Mouse (Mus musculus): ENCODE data around the gene Gm4559. TPM values are rescaled to one million over a fixed set of nuclear protein-coding genes. Genes with fewer than 3 reads are reported as not detected.
"Not testable (repeated sequence)": the region's sequence is repeated elsewhere in the genome, so short reads cannot be mapped to it uniquely, and the experiment has no call there.

Gene Gm4559
- total RNA-seq (2021): not detected

DNA sequence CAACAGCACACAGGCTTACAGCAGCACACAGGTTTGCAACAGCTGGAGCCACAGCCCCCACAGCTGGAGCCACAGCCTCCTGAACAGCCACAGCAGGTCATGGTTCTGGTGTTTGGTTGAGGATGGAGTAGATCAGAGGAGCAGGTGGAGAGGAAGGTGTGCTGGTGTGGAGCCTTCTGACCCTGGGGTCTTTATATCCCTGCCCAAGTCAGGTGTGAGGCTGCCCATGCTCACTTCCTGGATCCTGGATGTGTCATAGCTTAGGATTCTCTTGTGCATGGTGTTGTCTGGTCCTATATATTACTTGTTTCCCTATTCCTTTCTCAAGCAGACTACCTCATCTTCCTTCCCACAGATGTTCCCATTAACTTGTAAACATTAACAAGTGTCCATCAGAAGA, at the start of gene Gm4559:
Gene Gm4559 (minus strand): TSS at position 101 of the 400 bp plus-strand sequence.
- DNase-seq; intact Hi-C loops (cut with DNase I): not testable (repeated sequence)

DNA sequence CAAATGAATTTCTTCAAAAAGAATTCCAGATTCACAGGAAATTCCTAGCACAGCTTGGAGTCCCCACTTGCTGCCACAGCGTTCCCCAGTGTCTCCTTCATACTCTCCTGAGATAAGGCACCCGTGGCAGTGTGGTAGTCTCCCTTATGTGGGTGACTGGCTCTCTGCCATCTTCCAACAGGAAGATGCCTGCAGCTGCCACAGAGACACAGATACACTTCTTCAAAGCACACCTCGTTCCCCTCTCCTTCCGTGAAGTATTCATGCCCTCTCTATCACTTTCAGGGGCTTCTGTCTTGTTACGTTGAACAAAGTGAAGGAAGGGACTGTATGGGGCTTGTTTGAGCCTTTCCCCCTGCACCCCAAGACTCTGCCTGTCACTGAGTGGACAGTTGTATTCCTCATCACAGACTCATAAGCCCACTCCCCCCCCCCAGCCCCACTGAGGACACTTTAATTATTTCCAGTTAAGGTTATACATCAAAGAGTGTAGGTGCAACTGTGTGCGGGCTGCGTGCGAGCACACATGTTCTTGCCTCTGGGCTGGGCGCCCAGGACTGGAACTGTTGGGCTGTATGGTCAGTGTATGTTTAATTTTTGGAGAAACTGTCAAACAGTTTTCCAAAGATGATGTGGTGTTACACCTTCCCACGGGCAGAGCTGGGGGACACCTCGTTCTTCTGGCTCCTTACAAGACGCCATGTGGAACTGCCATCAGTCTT, 49.4 kb upstream of the Gm4559 start:
- intact Hi-C loops (cut with DNase I): no loop called here
- no peak for DNase-seq

DNA sequence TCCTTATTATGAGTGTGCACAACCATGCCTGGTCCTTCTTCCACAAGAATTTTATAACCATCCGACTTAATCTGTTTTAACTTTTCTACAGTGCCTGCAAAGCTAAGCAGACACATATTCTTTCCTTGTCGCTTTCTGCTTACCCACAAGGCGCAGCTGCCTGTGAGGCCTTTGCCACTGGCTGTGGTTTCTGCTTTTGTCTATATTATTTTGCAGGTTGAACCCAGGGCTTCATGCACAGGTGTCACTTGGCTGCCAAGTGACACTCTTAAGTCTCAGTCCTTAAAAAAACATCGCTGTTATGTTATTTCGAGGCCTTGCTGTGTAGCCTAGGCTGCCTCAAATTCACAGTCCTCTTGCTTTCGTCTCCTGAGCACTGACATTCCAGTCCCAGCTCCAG, 48.5 kb upstream of the Gm4559 start:
- DNase-seq: no peak
- intact Hi-C loops (cut with DNase I): no loop called here

- intact Hi-C loops (cut with DNase I); DNase-seq: not testable (repeated sequence)
Observed at GRCm38 (mm10) chr7:142321637-142322306, 47.6 kb upstream of the Gm4559 start.

- no peak for DNase-seq
- intact Hi-C loops (cut with DNase I): no loop called here
Observed at GRCm38 (mm10) chr7:142320906-142321305, 46.7 kb upstream of the Gm4559 start.

- DNase-seq: no peak
- intact Hi-C loops (cut with DNase I): loop anchor here (5.0 kb wide), 1 partner anchor 358 kb away; no protein-coding TSS in a partner anchor
Observed at GRCm38 (mm10) chr7:142319124-142319523, 45.0 kb upstream of the Gm4559 start.

- DNase-seq: no peak
- intact Hi-C loops (cut with DNase I): loop anchor here (5.0 kb wide), 1 partner anchor 360 kb away; no protein-coding TSS in a partner anchor
Observed at GRCm38 (mm10) chr7:142317216-142317615, 43.1 kb upstream of the Gm4559 start.

- intact Hi-C loops (cut with DNase I): loop anchor here (5.0 kb wide), 1 partner anchor 361 kb away; no protein-coding TSS in a partner anchor
- peak; percentile 45 for DNase-seq
Observed at GRCm38 (mm10) chr7:142316558-142316957, 42.4 kb upstream of the Gm4559 start.

DNA sequence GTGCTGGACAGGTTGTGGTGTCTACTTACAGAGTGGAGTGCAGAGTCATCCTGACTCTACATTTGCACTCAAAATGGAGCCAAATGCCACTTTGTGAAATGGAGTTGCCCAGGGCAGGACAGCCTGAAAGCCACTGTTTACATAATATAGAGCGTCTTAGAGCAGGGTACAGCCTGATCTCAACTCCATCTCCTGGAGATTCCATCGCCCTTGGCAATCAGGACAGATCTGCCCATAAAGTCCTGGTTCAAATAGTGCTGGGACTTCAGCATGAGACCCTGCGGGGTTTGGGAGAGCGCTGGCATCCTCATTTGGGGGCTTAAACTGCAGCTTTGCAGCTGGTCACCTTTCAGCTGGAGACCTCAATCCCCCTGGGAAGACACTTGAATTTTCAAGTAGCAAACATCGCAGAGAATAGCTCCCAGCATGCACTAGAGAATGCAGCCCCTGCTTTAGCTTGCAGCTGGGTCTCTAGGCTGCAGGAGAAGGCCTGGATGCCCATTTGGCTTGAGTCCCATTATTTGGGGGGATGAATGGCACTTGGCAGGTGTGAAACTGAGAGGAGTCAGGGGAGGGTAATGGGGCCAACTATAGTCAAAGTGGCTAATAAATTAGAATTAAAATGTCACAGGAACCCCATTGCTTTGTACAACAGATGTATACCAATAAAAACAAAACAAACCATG, 40.6 kb upstream of the Gm4559 start:
- intact Hi-C loops (cut with DNase I): loop anchor here (5.0 kb wide), 1 partner anchor 363 kb away; no protein-coding TSS in a partner anchor
- no peak for DNase-seq

- DNase-seq; intact Hi-C loops (cut with DNase I): not testable (repeated sequence)
Observed at GRCm38 (mm10) chr7:142303929-142304328, 29.8 kb upstream of the Gm4559 start.

- DNase-seq: no peak
- intact Hi-C loops (cut with DNase I): no loop called here
Observed at GRCm38 (mm10) chr7:142303249-142303648, 29.1 kb upstream of the Gm4559 start, which contains the start of gene Krtap5-4. Gene Krtap5-4 (plus strand): TSS chr7:142303549.

GRCm38 (mm10) chr7:142297018-142297417, 22.9 kb upstream of the Gm4559 start, which contains the start of gene Krtap5-1:
Gene Krtap5-1 (minus strand): TSS chr7:142297118.
- intact Hi-C loops (cut with DNase I); DNase-seq: not testable (repeated sequence)

DNA sequence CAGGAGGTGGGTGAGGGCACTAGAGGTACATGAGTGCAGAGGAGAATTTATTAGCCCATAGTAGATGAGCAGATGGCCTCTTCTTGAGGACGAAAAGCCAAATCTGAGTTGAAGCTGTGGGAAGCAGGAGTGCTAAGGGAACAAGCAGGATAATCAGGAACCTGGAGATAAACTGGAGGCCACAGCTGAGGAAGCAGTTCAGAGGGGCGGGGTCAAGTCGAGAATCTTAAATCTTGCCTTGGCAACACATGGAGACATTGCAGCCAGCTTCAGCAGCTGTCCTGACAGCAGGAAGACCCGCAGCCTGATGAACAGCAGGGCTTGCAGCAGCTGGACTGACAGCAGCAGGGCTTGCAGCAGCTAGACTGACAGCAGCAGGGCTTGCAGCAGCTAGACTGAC, 21.9 kb upstream of the Gm4559 start:
- intact Hi-C loops (cut with DNase I); DNase-seq: not testable (repeated sequence)

GRCm38 (mm10) chr7:142295418-142295817, 21.3 kb upstream of the Gm4559 start:
- intact Hi-C loops (cut with DNase I): no loop called here
- no peak for DNase-seq

DNA sequence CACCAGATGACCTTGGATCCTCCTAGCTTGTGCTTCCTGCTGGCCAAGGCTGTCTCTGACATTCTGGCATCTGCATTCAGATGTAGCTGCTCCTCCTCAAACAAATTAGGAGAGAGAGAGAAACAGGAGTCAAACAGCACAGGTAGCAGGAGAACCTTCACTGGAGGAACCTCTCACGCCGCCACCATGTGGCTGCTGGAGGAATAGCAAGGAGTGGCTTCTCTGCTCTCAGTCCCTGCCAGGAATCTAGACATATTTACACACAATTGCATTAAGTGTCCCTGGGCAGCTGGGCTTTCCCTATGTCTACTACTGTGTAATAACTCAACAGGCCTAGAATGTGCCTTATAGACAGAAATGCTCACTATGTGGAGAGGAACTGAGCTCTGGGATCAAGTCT, 19.7 kb upstream of the Gm4559 start:
- peak; percentile 24 for DNase-seq
- intact Hi-C loops (cut with DNase I): loop anchor here (1.0 kb wide), 1 partner anchor 16 kb away; no protein-coding TSS in a partner anchor

GRCm38 (mm10) chr7:142285910-142286612, 11.9 kb upstream of the Gm4559 start:
- DNase-seq; intact Hi-C loops (cut with DNase I): not testable (repeated sequence)

GRCm38 (mm10) chr7:142285130-142285835, 11.1 kb upstream of the Gm4559 start:
- DNase-seq: peak; percentile 34
- intact Hi-C loops (cut with DNase I): no loop called here

GRCm38 (mm10) chr7:142284615-142285080, 10.5 kb upstream of the Gm4559 start:
- intact Hi-C loops (cut with DNase I): no loop called here
- peak; percentile 97 for DNase-seq

DNA sequence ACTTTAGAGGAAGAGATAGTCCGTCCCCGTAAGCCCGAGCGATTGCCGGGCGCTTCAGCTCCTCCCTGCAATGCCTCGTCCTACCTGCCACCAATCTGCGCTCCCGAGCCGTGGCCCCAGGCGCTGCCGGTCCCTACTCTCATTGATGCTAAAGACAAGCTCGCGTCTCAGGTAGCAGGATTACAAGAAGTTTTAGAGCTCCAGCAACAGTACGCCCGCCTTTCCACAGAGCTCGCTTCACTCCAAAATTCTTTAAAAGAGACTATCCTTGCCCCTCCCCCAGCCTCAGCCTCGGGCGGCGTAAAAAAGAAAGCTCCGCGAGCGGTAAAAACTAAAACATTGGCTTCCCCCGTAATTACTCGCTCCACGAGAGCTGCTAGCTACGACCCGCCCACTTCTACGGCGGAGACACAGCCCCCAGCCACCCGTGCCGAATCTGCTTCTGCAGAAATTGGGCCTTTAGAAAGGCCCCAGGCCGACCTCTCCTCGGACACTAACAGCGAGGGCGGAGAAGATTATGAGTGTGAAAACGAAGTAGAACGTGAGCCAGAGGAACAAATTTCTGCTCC, 9.9 kb upstream of the Gm4559 start:
- intact Hi-C loops (cut with DNase I): no loop called here

More for the DNA sequence above, 9.9 kb upstream of the Gm4559 start:
- peak; percentile 57 for DNase-seq

Measured in left cerebral cortex, postnatal 4 days (tissue).